Mouse (Mus musculus) skeletal muscle tissue, postnatal 0 days (tissue): ENCODE measurements around the gene Prb1. TPM values are rescaled to one million over a fixed set of nuclear protein-coding genes. Genes with fewer than 3 reads are reported as not detected.

Source experiments
- polyA plus RNA-seq: library from polyadenylated mRNA; unstranded; fragments of >200 nt; fragmentation: Nextera tagmentation; extraction: Ambion mirVana; gene quantifications from 2 replicates; pipeline ENCODE4 v1.2.1, GENCODE M21; 2015

Gene Prb1
- not detected in 2 replicates for polyA plus RNA-seq

DNA sequence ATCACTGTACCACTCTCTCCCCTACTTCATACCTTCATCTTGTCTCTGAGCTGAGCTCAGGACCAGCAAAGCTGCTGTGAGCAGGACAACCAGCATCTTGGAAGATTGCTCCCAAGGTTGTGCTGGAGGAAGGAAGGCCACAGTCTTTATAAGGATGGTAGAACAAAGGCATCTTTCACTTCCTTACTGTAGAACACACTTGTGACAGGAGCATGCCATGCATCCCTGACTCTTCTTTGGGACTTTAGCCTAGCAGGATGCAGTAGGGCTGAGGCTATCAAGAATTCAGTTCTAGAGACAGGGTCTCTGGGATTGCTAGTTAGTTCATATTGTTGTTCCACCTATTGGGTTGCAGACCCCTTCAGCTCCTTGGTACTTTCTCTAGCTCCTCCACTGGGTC lies at the start of gene Prb1:
Prb1 (minus strand) TSS at position 101 of the 400 bp plus-strand sequence.

Other genes with a start within 250 kb of the Prb1 start
- gene Prpmp5, start 104.2 kb upstream of the Prb1 start, polyA plus RNA-seq: not detected in 2 replicates
- gene Gm8882, start 153.6 kb upstream of the Prb1 start, polyA plus RNA-seq: not detected in 2 replicates